Mouse (Mus musculus) brain, adult 2 months (tissue): ENCODE measurements around the gene Htr5b.

ENCODE experiments used
- DNase-seq: peaks from one replicate; pipeline ENCODE4 v3.0.0; 2011; ENCODE audit warnings: low read depth, low spot score

Gene Htr5b

DNA sequence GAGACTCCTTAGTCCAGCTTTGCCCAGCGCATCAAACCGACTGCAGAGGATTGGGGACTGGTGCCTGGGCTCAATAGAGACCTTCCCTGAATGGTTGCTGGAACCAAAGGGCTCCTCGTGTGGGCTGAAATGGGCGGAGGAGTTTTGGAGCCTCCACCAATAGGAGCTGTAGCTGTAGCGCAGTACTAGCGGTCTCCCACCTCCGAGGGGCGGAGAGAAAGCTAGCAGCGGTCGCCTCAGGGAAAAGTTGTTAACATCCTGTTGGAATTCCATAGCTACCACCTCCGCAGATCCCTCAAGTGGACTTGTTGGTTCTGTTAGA lies at the start of gene Htr5b:
Gene Htr5b, minus strand, starts transcription at position 67 of the 322 bp plus-strand sequence.
- peak; percentile 52 for DNase-seq

DNA sequence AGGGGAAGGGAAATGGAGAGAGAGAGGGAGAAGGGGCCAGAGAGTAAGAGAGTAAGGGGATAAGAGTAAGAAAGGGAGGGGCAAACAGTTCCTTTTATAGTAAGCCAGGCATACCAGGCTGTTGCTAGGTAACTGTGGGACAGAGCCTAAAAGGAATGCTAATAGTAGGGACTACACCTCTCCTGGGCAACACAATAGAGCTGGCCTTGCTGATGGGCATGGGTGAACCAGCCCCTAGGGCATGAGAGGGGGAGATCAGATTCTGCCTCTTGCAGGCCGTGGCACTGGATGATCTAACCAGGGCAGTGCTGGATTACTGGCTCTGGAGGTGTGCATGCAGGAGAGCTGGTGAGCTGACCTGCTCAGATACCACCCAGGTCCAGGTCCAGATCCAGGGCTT lies 49.2 kb upstream of the Htr5b start:
- no peak for DNase-seq

DNA sequence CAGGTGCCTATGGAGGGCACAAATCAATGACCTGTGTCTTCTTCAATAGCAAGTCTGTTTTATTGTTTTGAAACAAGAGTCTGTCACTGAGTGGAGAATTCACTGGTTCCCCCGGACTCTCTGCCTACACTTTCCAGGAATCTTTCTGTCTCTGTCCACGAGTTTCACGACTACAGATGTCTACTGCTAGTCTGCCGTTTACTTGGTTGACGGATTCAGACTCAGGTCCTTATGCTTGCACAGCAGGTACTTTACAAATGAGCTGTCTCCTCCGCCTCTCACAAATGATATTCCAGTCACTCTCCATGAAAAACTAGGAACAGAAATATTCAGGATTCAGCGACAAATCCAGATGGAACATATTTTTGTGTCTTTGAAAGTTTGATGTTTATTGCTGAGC lies 42.3 kb upstream of the Htr5b start:
- peak; percentile 70 for DNase-seq

DNA sequence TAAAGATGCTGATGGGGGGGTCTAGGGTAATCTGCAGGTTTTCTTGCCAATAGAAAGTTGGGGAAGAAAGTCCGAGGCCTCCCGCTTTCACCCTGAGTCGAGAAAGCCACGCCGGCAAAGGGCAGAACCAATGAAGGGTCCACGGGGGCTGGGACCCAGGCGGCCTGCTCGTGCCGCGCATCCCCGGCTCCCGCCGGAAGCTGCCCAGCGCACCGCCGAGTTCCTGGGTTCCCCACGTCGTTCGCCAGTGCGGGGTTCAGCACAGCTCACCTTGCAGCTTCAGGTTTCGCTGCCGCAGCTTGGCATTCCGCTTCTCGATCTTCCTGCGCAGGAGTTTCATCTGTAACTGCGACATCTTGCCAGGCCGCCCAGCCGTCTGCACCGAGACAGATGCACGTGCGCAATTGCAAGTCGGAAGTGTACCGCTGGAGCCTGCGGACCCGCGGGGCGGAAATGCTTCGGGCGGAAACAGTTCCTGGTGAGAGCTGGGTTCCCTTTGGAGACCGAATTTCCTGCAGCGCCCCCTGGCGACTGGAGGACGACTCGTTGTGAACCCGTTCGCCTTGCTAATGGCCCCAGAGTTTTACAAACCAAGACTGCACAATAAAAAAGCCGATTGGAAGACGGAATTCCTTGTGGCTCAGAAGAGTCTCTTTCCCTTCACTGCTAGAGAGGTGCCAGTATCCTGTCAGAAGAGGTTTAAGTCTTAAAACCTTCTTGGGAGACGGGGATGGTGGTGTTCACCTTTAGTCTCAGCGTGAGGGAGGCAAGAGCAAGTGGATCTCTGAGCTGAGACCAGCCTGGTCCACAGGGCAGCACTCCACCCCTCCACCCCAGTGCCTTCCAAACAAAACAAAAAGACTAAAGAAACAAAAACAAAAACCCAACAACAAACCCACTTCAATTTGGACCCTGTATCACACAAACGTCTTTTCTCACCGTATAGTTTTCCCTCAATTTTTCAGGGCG lies 39.5 kb upstream of the Htr5b start, which contains the start of gene Ddx18:
Gene Ddx18, minus strand, starts transcription at position 469 of the 969 bp plus-strand sequence.
- peak; percentile 98 for DNase-seq

DNA sequence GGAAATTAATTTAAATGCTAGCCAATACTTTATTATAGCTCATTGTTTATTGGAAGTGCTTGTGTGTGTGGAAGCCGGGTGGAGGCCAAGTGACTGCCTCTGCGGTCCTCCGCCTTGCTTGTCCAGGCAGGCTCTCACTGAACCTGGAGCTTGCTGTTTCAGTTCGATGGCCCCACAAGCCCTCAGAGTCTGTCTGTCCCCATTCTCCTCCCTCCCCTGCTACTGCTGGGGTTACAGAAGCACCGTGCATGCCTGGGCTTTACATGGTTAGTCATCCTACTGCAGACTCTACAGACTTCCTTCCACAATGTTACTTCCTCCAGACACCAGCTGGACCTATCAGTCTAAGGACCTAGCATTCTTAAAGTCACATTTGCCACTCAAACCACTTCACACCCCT lies 29.6 kb upstream of the Htr5b start:
- no peak for DNase-seq

DNA sequence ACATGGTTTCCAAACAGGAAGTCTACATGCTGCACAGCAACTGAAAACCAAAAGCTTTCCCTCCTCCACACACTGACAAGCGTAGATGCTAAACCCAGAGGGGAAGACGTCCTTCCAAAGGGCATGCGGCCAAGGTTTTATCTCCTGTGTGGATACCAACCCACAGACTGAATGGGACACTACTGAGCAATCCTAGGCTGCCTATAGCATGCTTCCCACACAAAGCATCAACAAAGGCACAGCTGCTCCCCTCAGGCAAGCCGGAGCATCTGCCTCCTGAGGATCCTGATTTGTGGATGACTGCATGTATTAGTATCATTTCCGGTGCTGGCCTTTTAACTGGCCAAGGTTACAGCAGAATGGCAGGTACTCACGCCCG lies 23.2 kb upstream of the Htr5b start:
- DNase-seq = peak; percentile 77

DNA sequence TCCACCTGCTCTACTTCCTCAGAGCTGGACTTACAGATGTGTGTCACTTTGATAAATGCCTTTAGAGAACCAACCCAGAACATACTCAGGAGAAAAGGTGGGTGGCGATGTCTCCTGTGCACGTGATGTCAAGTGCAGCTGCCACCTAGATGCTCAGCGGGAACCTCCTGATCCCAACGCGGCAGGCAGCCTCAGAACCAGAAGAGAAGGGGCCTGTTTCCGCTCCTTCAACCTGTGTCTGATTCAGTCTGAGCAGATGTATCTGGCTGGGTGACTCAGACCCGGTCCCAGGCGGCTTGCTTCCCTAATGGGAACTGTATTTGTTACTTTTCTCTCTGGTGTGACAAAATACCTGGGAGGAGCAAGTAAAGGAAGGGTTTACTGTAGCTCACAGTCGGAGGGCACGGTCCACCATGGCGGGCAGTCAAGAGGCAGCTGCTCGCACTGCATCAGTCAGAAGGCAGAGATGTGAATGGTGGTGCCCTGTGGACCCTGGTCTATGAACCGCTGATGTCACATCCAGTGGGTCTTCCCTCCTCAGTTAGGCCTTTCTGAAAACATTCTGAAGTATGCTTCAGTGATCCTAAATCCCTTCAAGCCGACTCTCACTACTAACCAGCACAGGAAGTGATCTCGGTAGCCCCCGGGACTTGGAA lies 22.7 kb upstream of the Htr5b start:
- peak; percentile 71 for DNase-seq

DNA sequence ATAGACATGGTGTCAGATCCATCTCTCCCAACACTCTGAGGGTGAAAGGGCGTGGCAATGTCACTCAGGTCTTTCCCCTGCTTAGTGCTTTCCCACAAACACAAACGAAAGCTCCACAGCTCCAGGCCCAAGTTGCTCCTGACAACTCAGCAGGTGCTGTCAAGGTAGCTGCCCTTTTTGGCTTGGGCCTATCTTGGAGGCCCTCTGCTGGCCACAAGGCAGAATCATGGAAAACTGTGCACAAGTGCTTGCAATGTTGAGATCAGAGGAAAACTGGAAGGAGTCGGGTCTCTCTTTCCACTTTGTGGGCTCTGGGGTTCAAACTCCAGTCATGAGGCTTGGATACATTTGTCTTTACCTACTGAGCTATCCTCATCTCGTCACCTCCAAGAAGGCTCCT lies 21.2 kb upstream of the Htr5b start:
- peak; percentile 64 for DNase-seq

DNA sequence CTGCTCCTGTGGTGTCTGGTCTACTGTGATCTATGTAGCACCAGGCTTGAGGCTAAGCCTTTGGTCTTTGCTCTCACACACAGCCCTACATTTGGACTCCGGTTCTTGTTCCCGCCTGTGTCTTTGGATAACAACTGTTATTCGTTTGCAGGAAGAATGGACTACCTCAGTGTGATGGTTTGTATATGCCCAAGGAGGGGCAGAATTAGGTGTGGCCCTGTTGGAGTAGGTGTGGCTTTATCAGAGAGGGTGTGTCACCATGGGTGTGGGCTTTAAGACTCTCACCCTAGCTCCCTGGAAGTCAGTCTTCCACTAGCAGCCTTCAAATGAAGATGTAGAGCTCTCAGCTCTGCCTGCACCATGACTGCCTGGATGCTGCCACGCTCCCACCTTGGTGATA lies 20.4 kb upstream of the Htr5b start:
- DNase-seq = no peak

DNA sequence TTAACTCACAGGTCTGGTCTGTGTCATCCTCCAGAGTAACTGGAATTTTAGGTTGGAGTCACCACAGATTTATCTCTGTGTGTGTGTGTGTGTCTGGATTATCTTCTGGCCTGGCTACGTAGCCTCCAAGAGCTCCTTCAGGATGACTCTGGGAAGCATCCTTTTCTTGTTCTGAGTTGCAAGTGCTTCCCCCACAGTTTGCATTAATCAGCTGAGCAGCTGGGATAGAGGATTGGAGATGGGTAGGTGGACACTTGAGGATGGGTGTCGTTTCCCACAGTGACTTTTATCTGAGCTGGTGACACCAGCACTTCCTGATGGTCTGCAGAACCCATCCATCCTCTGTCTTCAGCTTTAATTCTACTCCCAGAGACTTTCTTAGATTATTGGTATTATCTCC lies 18.6 kb upstream of the Htr5b start:
- peak; percentile 68 for DNase-seq

DNA sequence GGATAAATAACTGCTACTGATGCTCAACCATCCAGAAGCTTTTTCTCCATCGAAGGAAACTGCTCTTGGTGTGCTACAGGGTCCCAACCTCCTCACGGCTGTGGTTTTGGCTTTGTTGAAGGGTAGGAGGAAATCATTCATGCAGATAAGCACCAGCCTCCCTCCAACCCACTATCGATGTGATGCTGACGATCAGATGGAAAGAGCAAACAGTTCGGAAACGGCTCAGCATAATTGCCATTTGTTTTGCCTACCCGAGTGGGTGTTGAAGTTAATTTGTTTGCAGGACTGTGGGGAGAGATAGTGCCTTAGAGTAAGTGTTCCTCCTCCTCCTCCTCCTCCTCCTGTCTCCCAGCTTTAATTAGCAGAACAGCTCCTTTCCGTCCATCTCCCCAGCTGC lies 12.1 kb upstream of the Htr5b start:
- peak; percentile 42 for DNase-seq

DNA sequence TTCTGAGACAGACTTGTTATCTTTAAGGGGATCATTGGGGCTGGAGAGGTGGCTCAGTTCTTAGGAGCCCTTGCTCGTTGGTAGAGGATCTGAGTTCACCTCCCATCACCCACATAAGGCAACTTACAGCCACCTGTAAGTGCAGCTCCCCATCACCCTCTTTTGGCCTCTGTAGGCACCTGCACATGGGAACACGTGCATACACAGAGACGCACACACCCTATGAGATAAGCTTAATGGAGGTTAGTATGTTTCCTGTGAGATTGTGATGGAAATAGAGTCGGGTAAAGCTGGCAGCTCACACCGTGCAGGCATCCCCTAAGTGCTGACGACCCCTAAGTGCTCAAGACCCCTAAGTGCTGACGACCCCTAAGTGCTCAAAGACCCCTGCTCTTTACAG lies 3.2 kb upstream of the Htr5b start:
- no peak for DNase-seq

DNA sequence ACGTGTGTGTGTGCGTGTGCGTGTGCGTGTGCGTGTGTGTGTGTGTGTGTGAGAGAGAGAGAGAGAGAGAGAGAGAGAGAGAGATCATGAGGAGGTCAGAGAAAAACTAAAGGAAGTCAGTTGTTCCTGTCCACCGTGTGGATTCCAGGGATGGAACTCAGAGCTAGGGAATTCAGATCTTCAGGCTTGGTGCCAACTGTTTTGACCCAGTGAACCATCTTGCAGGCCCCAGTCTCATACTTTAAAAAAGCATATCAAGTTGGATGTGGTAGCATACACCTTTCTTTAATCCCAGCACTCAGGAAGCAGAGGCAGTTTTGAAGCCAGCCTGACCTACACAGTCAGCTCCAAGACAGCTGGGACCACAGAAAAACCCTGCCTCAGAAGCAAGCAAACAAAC lies 1.0 kb upstream of the Htr5b start:
- DNase-seq = no peak

DNA sequence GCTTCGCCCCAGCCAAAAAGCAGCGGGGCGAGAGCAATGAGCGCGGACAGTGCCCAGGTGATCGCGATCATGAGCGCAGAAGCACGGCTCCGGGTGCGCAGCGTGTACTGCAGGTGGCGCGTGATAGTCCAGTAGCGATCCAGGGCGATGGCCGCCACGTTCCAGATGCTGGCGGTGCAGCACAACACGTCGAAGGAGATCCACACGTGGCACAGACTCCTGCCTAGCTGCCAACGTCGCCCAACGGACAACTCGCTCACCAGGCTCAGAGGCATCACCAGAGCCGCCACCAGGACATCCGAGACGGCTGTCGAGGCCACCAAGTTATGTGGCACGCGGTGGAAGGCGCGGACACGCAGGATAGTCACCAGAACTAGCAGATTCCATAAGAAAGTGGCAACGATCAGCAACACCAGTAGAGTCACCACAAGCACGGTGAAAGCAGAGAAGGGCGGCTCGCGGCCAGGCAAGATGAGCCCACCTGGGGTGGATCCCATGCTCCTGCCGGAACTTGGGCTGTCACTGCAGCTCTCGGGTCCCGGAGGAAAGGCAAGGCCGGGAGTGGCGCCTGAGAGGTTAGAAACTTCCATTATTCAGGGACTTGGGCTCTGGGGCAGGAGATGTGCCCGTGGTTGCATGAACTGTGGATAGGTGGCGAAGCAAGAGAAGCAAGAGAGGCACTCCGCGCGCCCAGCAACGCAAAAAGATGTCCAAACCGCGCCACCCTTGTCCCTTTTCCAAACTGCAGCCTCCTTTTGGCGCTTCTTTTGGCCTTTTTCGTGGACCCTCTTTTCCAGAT lies 466 bp downstream of the Htr5b start:
- DNase-seq = peak; percentile 17

DNA sequence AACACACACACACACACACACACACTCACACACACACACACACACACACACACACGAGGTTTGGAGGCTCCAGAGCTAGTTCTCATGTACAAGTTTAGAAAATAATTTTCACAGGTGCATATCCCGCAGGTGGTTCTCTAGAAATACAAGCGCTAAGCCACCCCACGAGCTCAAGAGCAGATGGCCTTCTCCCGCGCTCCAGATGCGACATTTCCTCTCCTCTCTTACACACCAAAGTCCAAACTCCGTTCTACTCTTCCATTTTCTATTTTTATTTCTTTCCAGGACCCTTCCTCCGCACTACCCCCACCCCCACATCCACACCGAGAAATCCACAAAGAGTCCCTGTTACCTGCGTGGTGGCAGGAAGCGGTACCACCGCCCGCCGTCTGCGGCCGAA lies 1.2 kb downstream of the Htr5b start:
- peak; percentile 61 for DNase-seq

DNA sequence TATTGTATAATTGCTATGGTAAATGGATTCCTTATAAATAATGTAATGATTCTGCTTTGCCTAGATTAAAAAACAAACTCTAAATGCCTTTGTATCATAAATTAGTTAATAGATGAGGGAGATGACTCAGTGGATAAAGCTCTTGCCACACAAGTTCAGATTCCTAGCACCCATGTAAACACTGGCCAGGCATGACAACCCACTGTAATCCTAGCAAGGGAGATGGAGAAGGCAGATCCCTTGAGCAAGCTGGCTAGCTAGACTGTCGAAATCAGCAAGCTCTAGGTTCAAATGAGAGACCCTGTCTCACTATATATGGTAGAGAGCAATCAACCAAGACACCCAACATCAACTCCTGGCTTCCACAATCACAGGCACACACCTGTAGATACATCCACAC lies 9.7 kb downstream of the Htr5b start:
- no peak for DNase-seq

DNA sequence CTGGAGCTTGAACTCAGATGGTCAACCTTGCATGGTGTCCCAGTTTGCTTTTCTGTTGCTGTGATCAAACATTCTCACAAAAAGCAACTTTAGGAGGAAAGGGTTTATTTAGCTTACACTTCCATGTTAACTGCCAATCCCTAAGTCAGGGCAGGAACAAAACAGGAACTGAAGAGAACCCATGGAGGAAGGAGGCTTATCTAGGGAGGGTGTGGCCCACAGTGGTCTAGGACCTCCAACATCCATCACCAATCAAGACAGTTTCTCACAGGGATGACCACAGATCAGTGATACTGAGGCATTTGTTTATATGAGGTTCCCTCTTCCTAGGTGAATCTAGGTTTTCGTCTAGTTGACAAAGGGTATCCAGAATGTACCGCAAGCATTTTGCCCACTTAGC lies 16.3 kb downstream of the Htr5b start:
- no peak for DNase-seq

DNA sequence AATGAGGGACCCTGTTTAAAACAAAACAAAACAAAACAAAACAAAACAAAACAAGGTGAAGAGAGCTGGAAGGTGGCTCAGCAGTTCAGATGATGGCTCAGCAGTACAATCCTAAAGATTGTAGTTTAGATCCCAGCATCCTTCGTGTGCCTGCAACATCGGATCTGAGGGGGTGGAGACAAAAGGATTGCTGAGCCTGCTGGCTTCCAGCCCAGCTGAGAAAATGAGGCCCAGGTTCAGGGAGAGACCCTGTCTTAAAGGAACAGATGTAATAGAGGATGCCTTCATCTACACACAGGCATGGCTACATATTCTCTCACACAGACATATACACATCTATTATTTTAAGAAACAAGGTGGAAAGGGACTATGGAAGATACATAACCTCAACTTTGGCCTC lies 17.1 kb downstream of the Htr5b start:
- DNase-seq = no peak

DNA sequence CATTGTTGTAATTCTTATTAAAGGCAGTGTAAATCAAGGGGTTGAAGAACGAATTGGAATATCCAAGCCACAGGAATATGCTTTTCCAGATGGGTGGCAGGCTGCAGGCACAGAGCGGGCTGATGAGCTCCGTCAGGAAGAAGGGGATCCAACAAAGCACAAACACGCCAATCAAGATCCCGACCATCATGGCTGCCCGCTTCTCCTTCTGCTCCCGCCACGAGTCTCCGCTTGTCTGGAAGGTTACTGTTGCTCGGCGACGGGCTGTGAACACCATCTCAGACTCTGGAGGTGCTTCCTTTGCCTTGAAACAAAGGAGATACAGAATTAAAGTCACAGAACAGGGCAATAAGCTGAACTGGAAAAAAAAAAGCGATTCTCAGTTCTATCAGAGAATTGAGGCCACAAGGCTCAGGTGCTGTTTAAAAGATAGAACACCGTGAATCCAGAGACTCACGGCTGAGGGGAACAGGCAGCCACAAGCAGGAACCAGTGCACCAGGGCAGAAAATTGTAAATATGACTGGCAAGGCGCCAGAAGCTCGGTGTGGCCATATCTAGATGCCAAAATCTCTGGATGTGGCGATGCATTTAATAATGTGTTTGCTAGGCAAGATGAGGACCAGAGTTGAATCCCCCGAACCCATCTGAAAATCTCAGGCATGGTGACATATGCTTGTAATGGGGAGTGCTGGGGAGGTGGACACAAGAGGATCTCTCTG lies 17.7 kb downstream of the Htr5b start:
- peak; percentile 13 for DNase-seq

DNA sequence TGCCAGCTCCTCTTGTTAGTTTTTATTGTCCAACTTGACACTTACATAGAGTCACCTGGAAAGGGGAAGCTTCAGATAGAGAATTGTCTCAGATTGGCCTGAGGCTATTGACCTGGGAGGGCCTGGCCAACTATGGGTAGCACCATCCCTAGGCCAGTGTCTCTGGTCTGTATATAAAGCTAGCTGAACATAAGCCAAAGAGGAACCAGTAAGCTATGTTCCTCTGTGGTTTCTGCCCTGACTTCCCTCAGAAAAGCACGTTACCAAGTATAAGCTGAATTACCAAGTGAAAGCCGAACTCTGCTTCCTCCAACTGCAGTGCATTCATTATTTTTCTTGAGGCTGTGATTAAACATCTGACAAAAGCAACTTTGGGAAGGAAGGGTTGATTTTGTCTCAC lies 19.5 kb downstream of the Htr5b start:
- DNase-seq = no peak

DNA sequence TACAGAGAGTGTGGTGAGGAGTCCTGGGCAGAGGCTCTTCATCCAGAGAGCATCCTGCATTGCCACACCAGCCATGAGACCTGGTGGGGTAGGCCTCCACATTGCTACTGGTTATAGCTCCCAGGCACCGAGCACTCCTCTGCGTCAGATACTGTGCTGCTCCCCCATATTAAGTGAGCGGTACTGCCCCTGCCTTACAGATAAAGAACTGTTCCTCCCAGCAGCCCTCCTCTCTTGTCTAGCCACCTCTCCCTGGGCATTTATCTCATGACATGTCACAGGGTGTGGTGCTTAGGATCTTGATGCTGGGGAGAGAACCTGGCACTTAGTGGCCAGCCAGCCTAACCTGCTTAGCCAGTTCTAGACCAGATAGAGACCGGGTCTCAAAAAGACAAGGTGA lies 31.2 kb downstream of the Htr5b start:
- DNase-seq = no peak

DNA sequence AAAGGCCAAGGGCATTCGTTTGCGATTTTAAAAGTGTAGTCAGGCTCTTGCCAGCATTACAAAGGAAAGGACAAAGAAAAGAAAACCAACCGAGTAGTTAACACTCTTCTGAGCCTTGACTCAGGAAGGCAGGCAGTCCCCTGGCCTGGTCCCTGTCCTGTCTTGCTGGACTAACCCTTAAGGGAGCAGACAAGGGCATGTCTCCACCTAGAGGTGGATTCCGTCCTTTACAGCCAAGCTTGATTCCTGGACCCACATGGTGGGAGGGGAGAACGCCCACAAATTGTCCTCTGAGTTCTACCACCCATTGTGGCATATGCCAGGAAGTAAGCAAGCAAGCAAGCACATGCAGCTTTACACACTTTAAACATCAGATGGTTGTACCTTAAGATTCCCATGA lies 38.0 kb downstream of the Htr5b start:
- DNase-seq = peak; percentile 71
